Mouse (Mus musculus) embryonic fibroblast, embryonic 13.5 days (primary cell): ENCODE data around the gene Tnfrsf4. TPM values are rescaled to one million over a fixed set of nuclear protein-coding genes. Genes with fewer than 3 reads are reported as not detected.
A peak's percentile ranks its signal among the peaks of the same experiment; 100 is the strongest.

Experiments used
- H3K27ac ChIP-seq: 2 replicates; pipeline ENCODE4 v1.5.1; 2012; ENCODE audit warnings: low read length, control low read depth, inconsistent platforms; ENCODE audit not compliant: insufficient read depth
- H3K4me1 ChIP-seq: 2 replicates; pipeline ENCODE4 v1.6.1; 2011; ENCODE audit warnings: low read length; ENCODE audit not compliant: control insufficient read depth, insufficient read depth
- H3K4me3 ChIP-seq: 2 replicates; pipeline ENCODE4 v1.5.1; 2011; ENCODE audit warnings: mild to moderate bottlenecking, control low read depth, low read length; ENCODE audit not compliant: insufficient read depth
- CTCF ChIP-seq: IDR thresholded peaks from 2 replicates; pipeline ENCODE4 v1.5.1; 2011; ENCODE audit warnings: mild to moderate bottlenecking, control low read depth, low read length, moderate library complexity, borderline replicate concordance; ENCODE audit not compliant: insufficient read depth
- POLR2A ChIP-seq: IDR thresholded peaks from 2 replicates; pipeline ENCODE4 v1.6.1; 2011; ENCODE audit warnings: low read depth, mild to moderate bottlenecking, control low read depth, low read length, moderate library complexity
- polyA plus RNA-seq: library from polyadenylated mRNA; stranded (reverse); fragments of >200 nt; gene quantifications from 2 replicates; pipeline ENCODE4 v1.2.4, GENCODE M21; 2011; ENCODE audit warnings: low read depth; ENCODE audit not compliant: missing spikeins, insufficient read length

Tnfrsf4 gene
- polyA plus RNA-seq, 1 experiment, result 2.8 TPM

GRCm38 (mm10) chr4:156024184-156024583 is 10.5 kb downstream of the Tnfrsf4 start:
- Histone ChIP-seq H3K4me3 (no peak overlapping the region), H3K27ac (no peak overlapping the region), H3K4me1 (peaks cover 3% of the 10 kb centered on the region)
- TF ChIP-seq CTCF, result no peak
- no peak for TF ChIP-seq POLR2A

DNA sequence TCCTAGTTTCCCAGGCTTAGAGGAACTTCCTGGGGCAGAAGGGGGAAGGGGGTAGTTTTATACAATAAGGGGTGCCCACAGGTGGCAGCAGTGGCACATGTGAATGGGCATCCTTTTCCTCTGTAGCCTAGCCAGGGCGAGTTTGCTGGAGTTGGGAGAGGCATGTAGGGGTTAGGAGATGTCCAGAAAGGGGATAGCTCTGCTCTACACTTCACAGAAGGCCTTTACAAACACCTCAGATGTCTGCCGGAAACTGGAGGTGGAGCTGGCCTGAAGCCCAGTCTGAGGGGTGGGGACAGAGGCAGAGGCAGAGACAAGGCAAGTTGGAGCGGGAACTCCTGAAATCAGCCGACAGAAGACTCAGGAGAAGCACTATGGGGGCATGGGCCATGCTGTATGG is 12.4 kb downstream of the Tnfrsf4 start, which contains the start of gene Tnfrsf18:
Gene Tnfrsf18 (plus strand): TSS at position 152 of the 400 bp plus-strand sequence.
- Histone ChIP-seq H3K27ac (no peak within 1 kb of the TSS), H3K4me1 (peaks cover 3% of the 10 kb centered on the region), H3K4me3 (no peak within 1 kb of the TSS)
- TF ChIP-seq CTCF (no peak), POLR2A (no peak)

- H3K4me1 ChIP-seq, result peaks cover 6% of the 10 kb centered on the region
- H3K27ac ChIP-seq, result no peak overlapping the region
- no peak overlapping the region for H3K4me3 ChIP-seq
- TF ChIP-seq POLR2A (no peak), CTCF (no peak)
Measured at GRCm38 (mm10) chr4:156028580-156028979, 14.9 kb downstream of the Tnfrsf4 start.

GRCm38 (mm10) chr4:156030651-156031118 is 17.0 kb downstream of the Tnfrsf4 start:
- TF ChIP-seq POLR2A, result no peak
- no peak for TF ChIP-seq CTCF
- Histone ChIP-seq H3K4me1 (peaks cover 6% of the 10 kb centered on the region), H3K4me3 (peak overlapping the region; percentile 49), H3K27ac (no peak overlapping the region)

DNA sequence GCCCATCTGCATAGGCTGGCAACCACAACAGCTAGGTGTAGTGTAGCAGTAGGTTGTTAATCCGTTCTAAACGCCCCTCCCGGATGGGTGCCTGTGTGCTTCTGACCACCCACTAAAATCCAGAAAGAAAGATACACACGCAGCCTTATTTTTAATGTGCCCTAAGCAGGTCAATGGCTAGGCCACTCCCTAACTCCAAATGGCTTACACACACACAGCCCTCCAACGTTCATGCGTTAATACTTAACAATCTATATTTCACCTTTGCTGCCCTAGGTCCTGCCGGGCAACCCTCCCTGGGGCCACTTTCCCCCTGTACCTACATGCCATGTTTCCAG is 17.6 kb downstream of the Tnfrsf4 start:
- Histone ChIP-seq H3K27ac (peak overlapping the region; percentile 74; the same call in 1 of the 2 replicates), H3K4me3 (peak overlapping the region; percentile 49), H3K4me1 (peaks cover 6% of the 10 kb centered on the region)
- TF ChIP-seq POLR2A, result no peak
- TF ChIP-seq CTCF, result no peak

DNA sequence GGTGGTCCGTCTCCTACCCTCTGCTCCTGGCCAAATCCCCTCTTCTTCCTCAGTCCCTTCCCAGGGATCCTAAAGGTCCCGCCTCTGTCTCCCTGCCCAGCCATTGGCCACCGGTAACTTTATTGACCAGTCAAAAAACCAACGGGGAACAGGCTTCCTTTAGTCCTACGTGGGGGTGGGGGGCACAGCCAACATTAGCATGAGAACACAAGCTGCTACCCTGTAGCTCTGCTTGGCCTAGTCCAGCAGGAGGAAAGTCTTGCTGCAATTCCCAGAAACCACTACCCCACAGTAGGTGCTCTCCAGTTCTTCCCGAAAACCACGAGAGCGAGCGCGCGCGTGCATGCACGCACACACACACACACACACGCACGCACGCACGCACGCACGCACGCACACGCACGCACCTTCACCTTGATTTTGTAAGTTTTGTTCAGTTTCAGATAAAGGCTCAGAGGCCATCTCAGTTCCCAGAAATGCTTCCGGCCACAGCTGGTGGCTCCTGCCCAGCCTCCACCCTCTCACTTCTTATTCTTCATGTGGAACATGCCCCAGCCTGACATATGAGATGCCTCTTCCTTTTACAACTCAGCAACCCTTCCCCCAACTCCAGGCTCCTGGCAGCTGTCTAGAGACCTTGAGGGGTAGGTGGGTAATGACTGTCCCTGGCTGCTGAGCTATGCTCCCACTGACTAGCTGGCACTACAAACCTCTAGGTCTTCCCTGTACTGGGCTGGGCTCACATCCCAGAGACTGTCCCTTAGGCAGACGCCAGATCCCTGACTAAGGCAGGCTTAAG is 18.1 kb downstream of the Tnfrsf4 start:
- peak; percentile 81 for TF ChIP-seq POLR2A
- no peak for TF ChIP-seq CTCF
- Histone ChIP-seq H3K4me1 (0 out of 2 replicates have a peak, but pooled peaks cover 4% of the 10 kb centered on the region), H3K4me3 (peak overlapping the region; percentile 49)

DNA sequence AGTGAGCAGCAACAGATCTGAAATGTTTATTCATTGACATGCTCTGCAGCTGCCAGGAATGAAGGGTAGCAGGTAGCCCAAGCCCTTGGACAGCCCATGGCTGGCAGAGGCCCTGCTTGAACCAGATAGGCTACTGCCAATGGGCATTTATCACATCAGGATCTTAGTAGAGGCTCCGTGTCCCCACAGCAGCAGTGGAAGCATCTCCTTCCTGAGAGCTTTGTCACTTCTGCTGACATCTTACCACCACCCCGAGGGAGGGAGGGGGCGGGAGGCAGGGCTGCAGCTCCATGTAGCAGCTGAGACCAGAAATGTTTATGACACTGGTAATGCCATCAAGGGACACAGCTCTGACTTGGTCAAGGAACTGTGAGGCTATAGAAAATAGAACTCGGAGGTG is 19.2 kb downstream of the Tnfrsf4 start:
- peak overlapping the region; percentile 74 for H3K27ac ChIP-seq
- 0 out of 2 replicates have a peak, but pooled peaks cover 4% of the 10 kb centered on the region for H3K4me1 ChIP-seq
- TF ChIP-seq CTCF (no peak), POLR2A (no peak)
- H3K4me3 ChIP-seq, result no peak overlapping the region

More for the DNA sequence above, 18.1 kb downstream of the Tnfrsf4 start:
- H3K27ac ChIP-seq, result peak overlapping the region; percentile 74

DNA sequence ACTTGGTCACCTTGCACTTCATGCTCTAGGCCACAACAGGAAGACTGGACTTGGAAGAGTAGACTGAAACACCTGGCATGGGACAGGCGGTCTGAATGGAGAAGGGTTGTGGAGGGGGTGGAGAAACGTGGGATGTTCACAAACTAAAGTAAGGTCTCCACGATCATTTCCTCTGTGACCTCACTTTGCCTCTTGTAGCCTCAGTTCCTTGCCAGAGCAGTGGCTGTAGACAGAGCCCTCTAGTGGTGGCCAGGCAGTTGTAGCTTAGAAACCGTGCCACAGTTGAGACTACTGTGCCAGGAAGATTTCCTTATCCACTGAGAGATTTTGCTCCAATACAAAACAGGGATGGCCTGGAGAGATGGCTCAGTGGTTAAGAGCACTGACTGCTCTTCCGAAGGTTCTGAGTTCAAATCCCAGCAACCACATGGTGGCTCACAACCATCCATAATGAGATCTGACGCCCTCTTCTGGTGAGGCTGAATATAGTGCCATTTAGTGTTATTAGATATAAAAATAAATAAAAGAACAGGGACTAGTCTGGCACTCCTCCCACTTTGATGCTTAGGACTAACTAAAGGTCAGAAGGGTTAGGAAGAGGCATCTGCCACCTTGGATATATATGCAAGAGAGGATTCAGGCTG is 20.0 kb downstream of the Tnfrsf4 start:
- Histone ChIP-seq H3K4me1 (0 out of 2 replicates have a peak, but pooled peaks cover 4% of the 10 kb centered on the region), H3K27ac (no peak overlapping the region), H3K4me3 (no peak overlapping the region)
- TF ChIP-seq POLR2A, result no peak
- peak; percentile 46; the same call in 1 of the 2 replicates for TF ChIP-seq CTCF

- Histone ChIP-seq H3K27ac (no peak overlapping the region), H3K4me1 (0 out of 2 replicates have a peak, but pooled peaks cover 4% of the 10 kb centered on the region), H3K4me3 (no peak overlapping the region)
- no peak for TF ChIP-seq CTCF
Measured at GRCm38 (mm10) chr4:156034301-156034700, 20.7 kb downstream of the Tnfrsf4 start.

GRCm38 (mm10) chr4:156034901-156035300 is 21.3 kb downstream of the Tnfrsf4 start:
- Histone ChIP-seq H3K4me3 (no peak overlapping the region), H3K4me1 (0 out of 2 replicates have a peak, but pooled peaks cover 4% of the 10 kb centered on the region), H3K27ac (no peak overlapping the region)
- TF ChIP-seq POLR2A (no peak), CTCF (no peak)
